Mouse (Mus musculus) heart, adult 2 months (tissue): ENCODE measurements at regions not wholly inside any gene's neighbourhood (a gene's known extent, or its start where the extent isn't known, plus 50 kb on each side); places are given as distances from the start of the nearest gene placed in this dataset.

Source experiments
- DNase-seq, 2 experiments: peaks; one replicate each; pipeline ENCODE4 v3.0.0; 2021
- H3K27ac ChIP-seq: fragments of 200-600 bp; 2 replicates; pipeline ENCODE4 v1.8.1; 2022
- H3K27me3 ChIP-seq: fragments of 200-500 bp; 2 replicates; pipeline ENCODE4 v1.6.1; 2012; ENCODE audit warnings: mild to moderate bottlenecking, low read length, inconsistent platforms, mixed read lengths; ENCODE audit not compliant: control insufficient read depth, insufficient read depth
- H3K36me3 ChIP-seq: fragments of 200-500 bp; 2 replicates; pipeline ENCODE4 v1.6.1; 2012; ENCODE audit warnings: low read length, inconsistent platforms; ENCODE audit not compliant: control insufficient read depth, insufficient read depth
- H3K4me1 ChIP-seq: fragments of 200-500 bp; 2 replicates; pipeline ENCODE4 v1.6.1; 2011; ENCODE audit warnings: low read length; ENCODE audit not compliant: control insufficient read depth, insufficient read depth
- H3K4me3 ChIP-seq: fragments of 200-600 bp; 2 replicates; pipeline ENCODE4 v1.8.1; 2022
- H3K79me2 ChIP-seq: fragments of 200-500 bp; replicated peaks from 2 replicates; pipeline ENCODE4 v1.6.1; 2012; ENCODE audit warnings: mild to moderate bottlenecking, inconsistent platforms, low read length, moderate library complexity, mixed read lengths; ENCODE audit not compliant: control insufficient read depth, insufficient read depth
- H3K9ac ChIP-seq: fragments of 200-500 bp; 2 replicates; pipeline ENCODE4 v1.6.1; 2012; ENCODE audit warnings: low read depth, mild to moderate bottlenecking, control low read depth, inconsistent platforms, low read length, mixed read lengths
- CTCF ChIP-seq: fragments of 200-600 bp; IDR thresholded peaks from 2 replicates; pipeline ENCODE4 v1.8.1; 2022; ENCODE audit warnings: antibody characterized with exemption, mild to moderate bottlenecking, moderate library complexity
- EP300 ChIP-seq: fragments of 200-500 bp; IDR thresholded peaks from 2 replicates; pipeline ENCODE4 v1.6.1; 2011; ENCODE audit warnings: low read depth, low read length, control low read depth; ENCODE audit not compliant: insufficient read depth
- POLR2A ChIP-seq: fragments of 200-500 bp; IDR thresholded peaks from 2 replicates; pipeline ENCODE4 v1.6.1; 2011; ENCODE audit warnings: mild to moderate bottlenecking, low read depth, low read length, control low read depth; ENCODE audit not compliant: insufficient read depth
- WGBS: fragments of 180-500 bp; shearing (Covaris S2); methylation state at CpG from one replicate; pipeline ENCODE4 v1.1.7; 2018; 5-methylcytosine and 5-hydroxymethylcytosine counted together
- intact Hi-C: fragments of 180-260 bp; cut with DNase I; formaldehyde crosslinking; loops from one replicate; pipeline ENCODE4 v1.15.1; 2025

DNA sequence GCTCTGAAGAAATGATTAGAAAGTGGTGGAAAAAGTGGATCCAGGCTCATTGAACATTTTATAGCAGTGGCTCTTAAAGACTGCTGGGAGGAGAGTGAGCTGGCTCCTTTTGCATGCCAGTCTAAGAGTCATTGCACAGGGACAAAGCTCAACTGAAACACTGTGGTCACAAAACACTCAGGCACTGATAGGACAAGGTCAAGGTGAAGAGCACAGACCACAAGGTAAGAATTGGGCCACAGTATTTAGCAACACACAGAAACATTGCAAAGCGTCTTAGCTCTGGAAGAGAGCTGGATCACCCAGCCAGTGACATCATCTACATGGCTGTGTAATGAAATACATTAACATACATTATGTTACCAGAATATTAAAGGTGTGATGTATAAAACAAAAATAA lies 319.0 kb upstream of the Gm5415 start:
- Histone ChIP-seq H3K27ac (no peak overlapping the region), H3K4me3 (no peak overlapping the region), H3K36me3 (no peaks in the 10 kb centered on the region), H3K4me1 (no peaks in the 10 kb centered on the region), H3K9ac (no peak overlapping the region), H3K27me3 (no peaks in the 10 kb centered on the region), H3K79me2 (no peaks in the 10 kb centered on the region)
- TF ChIP-seq POLR2A (no peak), CTCF (no peak), EP300 (no peak)
- DNase-seq = no peak
- intact Hi-C loops = no loop called here
- 83% methylated on average over 1 of the region's 1 CpGs for WGBS

DNA sequence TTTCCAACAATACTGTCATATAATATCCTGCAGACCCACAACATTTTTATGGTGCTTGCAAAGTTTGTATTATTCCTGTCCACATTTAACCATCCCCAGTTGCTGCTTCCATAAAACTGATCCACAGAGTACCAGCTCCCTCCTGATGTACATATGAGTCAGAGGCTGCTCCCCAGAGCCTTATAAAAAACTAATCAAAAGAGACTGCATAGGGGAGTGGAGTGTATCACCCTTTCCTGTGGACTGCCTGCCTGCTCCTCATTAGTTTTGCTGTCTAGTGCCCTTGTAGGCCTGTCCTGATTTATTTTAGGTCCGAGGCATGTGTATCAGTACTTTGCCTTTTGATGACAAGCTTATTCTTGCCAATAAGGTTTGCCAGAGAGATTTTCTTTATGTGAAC lies 310.9 kb upstream of the Gm5415 start:
- Histone ChIP-seq H3K4me1 (no peaks in the 10 kb centered on the region), H3K9ac (no peak overlapping the region), H3K27ac (no peak overlapping the region), H3K27me3 (no peaks in the 10 kb centered on the region), H3K79me2 (no peaks in the 10 kb centered on the region), H3K4me3 (no peak overlapping the region), H3K36me3 (no peaks in the 10 kb centered on the region)
- no peak for DNase-seq
- WGBS = 38% methylated on average over 1 of the region's 1 CpGs
- intact Hi-C loops = no loop called here
- TF ChIP-seq POLR2A = no peak
- no peak for TF ChIP-seq CTCF
- TF ChIP-seq EP300 = no peak
